Mouse (Mus musculus): ENCODE results near the gene Gm9964.

GRCm38 (mm10) chr11:79273039-79273438 is 23.7 kb downstream of the Gm9964 start:
- TF ChIP-seq POLR2A (IDR thresholded peaks at IDR 0.05; ENCODE audit: borderline replicate concordance, low read depth, low read length) (no peak), CTCF (IDR thresholded peaks at IDR 0.05; ENCODE audit: low read depth, low read length) (no peak)
